Mouse (Mus musculus): ENCODE results near the gene Frem1. TPM values are rescaled to one million over a fixed set of nuclear protein-coding genes. Genes with fewer than 3 reads are reported as not detected.

Gene Frem1
- polyA plus RNA-seq, 1 experiment from 2014 or later, result 1.5 TPM

DNA sequence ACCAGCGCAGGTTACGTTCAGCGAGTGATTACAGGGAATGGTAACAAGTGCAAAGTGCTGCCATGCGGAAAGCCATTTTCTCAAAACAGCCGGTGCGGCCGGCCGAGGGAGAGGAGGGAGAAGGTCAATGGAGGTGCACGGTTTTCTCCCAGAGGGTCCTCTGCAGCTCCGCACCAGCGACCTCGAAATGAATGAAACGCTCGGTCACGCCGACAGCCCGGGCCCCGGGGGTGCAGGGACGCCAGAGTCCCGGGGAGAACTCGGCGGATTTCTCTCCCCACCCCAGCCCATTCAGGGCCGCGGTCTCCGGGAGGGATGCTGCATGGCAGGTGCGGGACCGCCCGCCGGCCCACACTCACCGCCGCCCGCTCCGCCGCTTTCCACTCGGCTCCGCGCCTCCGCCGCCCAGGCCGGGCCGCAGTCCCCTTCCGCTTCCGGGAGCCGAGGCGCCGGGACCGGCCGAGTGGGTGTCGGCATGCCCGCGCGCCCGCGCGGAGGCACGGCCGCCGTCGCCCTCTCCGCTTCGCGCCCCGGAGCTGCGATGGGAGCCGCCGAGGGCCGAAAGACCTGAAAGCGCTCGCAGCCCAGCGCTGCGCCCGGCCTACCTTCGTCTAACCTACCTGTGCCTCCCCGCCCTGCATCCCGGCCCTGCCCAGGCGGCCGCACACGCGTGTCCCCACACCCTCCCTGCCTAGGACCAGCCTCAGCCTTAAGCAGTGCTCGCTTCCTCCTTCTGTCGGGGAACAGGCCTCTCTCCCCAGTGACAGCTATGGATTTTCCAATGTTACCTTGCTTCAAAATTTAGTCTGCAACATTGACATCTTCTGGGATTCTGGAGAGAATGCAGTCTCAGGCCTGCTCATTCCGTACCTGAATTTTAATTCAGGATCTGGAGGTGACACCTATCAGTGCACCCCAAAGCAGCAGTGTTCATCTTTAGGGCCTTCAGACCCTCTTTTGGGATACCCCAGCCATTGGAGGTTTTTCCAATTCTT lies 192.7 kb downstream of the Frem1 start, which contains the start of gene Zdhhc21:
TSS of gene Zdhhc21 (minus strand) at position 828 of the 995 bp plus-strand sequence.
- WGBS, result under 1% methylated on average over 81 of the region's 82 CpGs
- no peaks in the 10 kb centered on the region for H3K36me3 ChIP-seq (ENCODE audit: control insufficient read depth, insufficient read depth)
- H3K4me2 ChIP-seq (replicated peaks; ENCODE audit: low read depth), result peak within 1 kb of the TSS; percentile 77
- H3K9me3 ChIP-seq (ENCODE audit: control insufficient read depth), result no peaks in the 10 kb centered on the region
- TF ChIP-seq CTCF (IDR thresholded peaks at IDR 0.05; ENCODE audit: low read depth), result no peak
- H3K4me1 ChIP-seq (replicated peaks; ENCODE audit: control insufficient read depth, insufficient read depth, low read length), result 0 out of 2 replicates have a peak, but pooled peaks cover 3% of the 10 kb centered on the region
- peak within 1 kb of the TSS; percentile 90 for H3K9ac ChIP-seq (ENCODE audit: low read depth, low read length)
- H3K4me3 ChIP-seq (ENCODE audit: low read depth, low read length), result peak within 1 kb of the TSS; percentile 92
- no peaks in the 10 kb centered on the region for H3K27me3 ChIP-seq (replicated peaks; ENCODE audit: control insufficient read depth, insufficient read depth, low read length)
- peak; percentile 95 for ATAC-seq
- peak within 1 kb of the TSS; percentile 82 for H3K27ac ChIP-seq (ENCODE audit: low read depth, low read length)

DNA sequence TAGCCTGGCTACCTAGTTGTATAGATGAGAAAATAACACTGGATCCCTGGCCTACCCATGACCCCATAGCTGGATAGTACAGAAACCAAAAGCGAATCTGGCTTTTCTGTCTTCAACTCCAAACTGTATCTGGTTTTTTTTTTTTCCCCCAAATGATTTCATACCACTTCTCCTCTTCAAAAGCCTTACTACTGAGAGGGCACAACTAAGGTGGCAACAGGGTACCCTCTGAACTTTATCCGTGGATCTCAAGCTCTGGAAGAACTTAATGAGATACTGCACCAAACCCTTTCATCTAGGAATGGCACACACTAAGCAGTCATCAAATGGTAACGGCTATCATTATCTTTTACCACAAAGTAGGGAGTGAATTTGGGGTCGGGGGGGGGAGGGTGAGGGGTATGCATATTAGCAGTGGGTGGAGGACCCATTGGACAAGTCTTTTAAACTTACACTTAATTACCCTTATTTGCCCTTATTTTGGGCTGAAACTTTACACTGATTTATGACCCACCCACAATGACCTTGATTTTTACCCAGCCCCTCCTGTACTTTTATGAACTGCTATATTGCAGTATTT lies 193.6 kb downstream of the Frem1 start:
- Histone ChIP-seq H3K36me3 (ENCODE audit: control insufficient read depth, insufficient read depth) (no peaks in the 10 kb centered on the region), H3K4me1 (replicated peaks; ENCODE audit: control insufficient read depth, insufficient read depth, low read length) (0 out of 2 replicates have a peak, but pooled peaks cover 3% of the 10 kb centered on the region), H3K9ac (ENCODE audit: low read depth, low read length) (peak overlapping the region; percentile 90), H3K27me3 (replicated peaks; ENCODE audit: control insufficient read depth, insufficient read depth, low read length) (no peaks in the 10 kb centered on the region), H3K27ac (ENCODE audit: low read depth, low read length) (peak overlapping the region; percentile 82; the same call in 1 of the 2 replicates), H3K4me2 (replicated peaks; ENCODE audit: low read depth) (peak overlapping the region; percentile 77), H3K4me3 (ENCODE audit: low read depth, low read length) (peak overlapping the region; percentile 92), H3K9me3 (ENCODE audit: control insufficient read depth) (no peaks in the 10 kb centered on the region)
- TF ChIP-seq CTCF (IDR thresholded peaks at IDR 0.05; ENCODE audit: low read depth), result no peak
- ATAC-seq, result no peak
- 28% methylated on average over 4 of the region's 4 CpGs for WGBS

DNA sequence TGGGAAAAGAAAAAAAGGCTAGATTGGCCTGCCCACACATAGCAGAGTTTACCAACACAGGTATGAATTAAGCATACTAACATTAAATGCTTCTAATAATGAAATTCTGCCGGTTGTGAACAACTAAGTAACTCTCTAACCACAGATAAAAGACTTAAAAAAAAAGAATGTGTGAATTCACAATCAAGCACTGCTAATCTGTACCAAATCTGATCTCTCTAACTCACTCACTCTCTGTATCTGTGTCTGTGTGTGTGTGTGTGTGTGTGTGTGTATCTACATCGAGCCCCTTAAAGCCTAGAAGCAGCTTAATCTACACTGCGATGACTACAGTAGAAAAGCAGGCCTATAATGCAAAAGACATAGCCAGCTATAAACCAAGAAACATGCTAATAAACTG lies 195.2 kb downstream of the Frem1 start:
- no peak for TF ChIP-seq CTCF (IDR thresholded peaks at IDR 0.05; ENCODE audit: low read depth)
- Histone ChIP-seq H3K4me1 (replicated peaks; ENCODE audit: control insufficient read depth, insufficient read depth, low read length) (0 out of 2 replicates have a peak, but pooled peaks cover 3% of the 10 kb centered on the region), H3K9me3 (ENCODE audit: control insufficient read depth) (no peaks in the 10 kb centered on the region), H3K36me3 (ENCODE audit: control insufficient read depth, insufficient read depth) (peaks cover 6% of the 10 kb centered on the region; the same call in 1 of the 2 replicates), H3K27ac (ENCODE audit: low read depth, low read length) (no peak overlapping the region), H3K4me3 (ENCODE audit: low read depth, low read length) (no peak overlapping the region), H3K27me3 (replicated peaks; ENCODE audit: control insufficient read depth, insufficient read depth, low read length) (no peaks in the 10 kb centered on the region), H3K9ac (ENCODE audit: low read depth, low read length) (no peak overlapping the region), H3K4me2 (replicated peaks; ENCODE audit: low read depth) (no peak overlapping the region)
- WGBS, result 89% methylated on average over 3 of the region's 3 CpGs
- ATAC-seq, result no peak

DNA sequence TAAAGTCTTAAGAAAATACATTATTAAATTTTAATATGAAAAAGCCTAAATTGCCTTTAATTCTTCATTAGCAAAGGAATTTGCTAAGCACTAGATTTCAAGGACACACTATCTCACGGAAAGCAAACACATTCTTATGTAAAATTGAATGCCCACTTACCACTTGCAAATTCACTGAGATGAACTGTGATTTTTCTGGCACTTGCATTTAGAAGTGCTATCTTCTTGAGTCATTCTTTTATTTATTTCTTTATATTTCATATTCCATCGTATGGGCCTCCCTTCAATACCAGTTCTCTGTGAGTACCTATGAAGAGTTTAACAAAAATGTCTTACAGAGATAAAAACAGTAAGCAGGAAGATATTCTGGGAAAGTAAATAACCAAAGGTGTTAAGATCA lies 198.3 kb downstream of the Frem1 start:
- H3K4me1 ChIP-seq (replicated peaks; ENCODE audit: control insufficient read depth, insufficient read depth, low read length), result peaks cover 3% of the 10 kb centered on the region; the same call in 1 of the 2 replicates
- no peak overlapping the region for H3K4me3 ChIP-seq (ENCODE audit: low read depth, low read length)
- no peak overlapping the region for H3K9ac ChIP-seq (ENCODE audit: low read depth, low read length)
- peaks cover 6% of the 10 kb centered on the region; the same call in 1 of the 2 replicates for H3K36me3 ChIP-seq (ENCODE audit: control insufficient read depth, insufficient read depth)
- no peak overlapping the region for H3K4me2 ChIP-seq (replicated peaks; ENCODE audit: low read depth)
- no peak for ATAC-seq
- H3K27ac ChIP-seq (ENCODE audit: low read depth, low read length), result no peak overlapping the region
- no peak for TF ChIP-seq CTCF (IDR thresholded peaks at IDR 0.05; ENCODE audit: low read depth)
- no peaks in the 10 kb centered on the region for H3K27me3 ChIP-seq (replicated peaks; ENCODE audit: control insufficient read depth, insufficient read depth, low read length)
- no peaks in the 10 kb centered on the region for H3K9me3 ChIP-seq (ENCODE audit: control insufficient read depth)
- WGBS, result 81% methylated on average over 2 of the region's 2 CpGs

DNA sequence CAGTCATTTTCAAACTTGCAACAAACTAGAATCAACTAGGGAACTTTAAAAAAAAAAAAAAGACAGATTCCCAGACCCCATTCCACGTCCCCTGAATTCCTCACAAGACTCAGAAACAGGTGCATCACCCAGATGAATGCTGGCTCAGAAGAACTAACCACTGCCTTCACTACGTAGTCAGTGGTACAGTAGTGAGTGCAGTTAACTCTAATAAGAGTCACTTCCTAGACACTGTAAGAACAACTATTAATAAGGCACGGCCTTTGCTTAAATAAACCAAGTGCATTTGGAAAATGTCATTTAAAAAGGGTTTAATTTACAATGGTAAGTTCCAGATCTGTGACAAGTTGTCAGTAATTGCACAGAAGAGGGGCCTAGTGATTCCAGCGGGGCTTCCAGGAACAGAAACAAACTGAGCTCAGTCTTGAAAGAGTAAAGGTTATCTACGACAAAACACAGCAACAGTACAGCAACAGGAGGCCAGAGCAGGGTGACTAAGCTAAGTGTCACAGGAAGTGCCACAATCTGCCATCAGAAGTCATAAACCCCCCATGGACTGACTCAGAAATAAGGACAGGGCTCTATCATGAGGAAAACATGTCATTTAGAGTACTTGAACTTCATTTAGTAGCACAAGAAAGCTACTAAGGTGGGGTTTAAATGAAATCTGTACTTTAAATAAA lies 203.4 kb downstream of the Frem1 start:
- H3K9me3 ChIP-seq (ENCODE audit: control insufficient read depth), result no peaks in the 10 kb centered on the region
- H3K27ac ChIP-seq (ENCODE audit: low read depth, low read length), result peak overlapping the region; percentile 65
- no peak overlapping the region for H3K9ac ChIP-seq (ENCODE audit: low read depth, low read length)
- WGBS, result 45% methylated on average over 5 of the region's 5 CpGs
- no peaks in the 10 kb centered on the region for H3K27me3 ChIP-seq (replicated peaks; ENCODE audit: control insufficient read depth, insufficient read depth, low read length)
- H3K4me2 ChIP-seq (replicated peaks; ENCODE audit: low read depth), result no peak overlapping the region
- ATAC-seq, result peak; percentile 97
- H3K36me3 ChIP-seq (ENCODE audit: control insufficient read depth, insufficient read depth), result peaks cover 15% of the 10 kb centered on the region; the same call in 1 of the 2 replicates
- H3K4me3 ChIP-seq (ENCODE audit: low read depth, low read length), result no peak overlapping the region
- H3K4me1 ChIP-seq (replicated peaks; ENCODE audit: control insufficient read depth, insufficient read depth, low read length), result no peaks in the 10 kb centered on the region; the same call in 1 of the 2 replicates
- no peak for TF ChIP-seq CTCF (IDR thresholded peaks at IDR 0.05; ENCODE audit: low read depth)

Other genes starting within 250 kb of the Frem1 start
- 8.1 and 8.2 TPM in 2 replicates for gene Zdhhc21, start 192.4 kb downstream of the Frem1 start, polyA plus RNA-seq (2015; fragmentation: Nextera tagmentation; extraction: Ambion mirVana)
- not detected in 2 replicates for gene Cer1, start 167.2 kb downstream of the Frem1 start, polyA plus RNA-seq (2015; fragmentation: Nextera tagmentation; extraction: Ambion mirVana)